Mouse (Mus musculus): ENCODE measurements around the gene Xylt1.

GRCm38 (mm10) chr7:117622769-117623168 is 242.0 kb downstream of the Xylt1 start:
- TF ChIP-seq POLR2A (IDR thresholded peaks at IDR 0.05; ENCODE audit: borderline replicate concordance, low read depth, low read length) (no peak), CTCF (IDR thresholded peaks at IDR 0.05; ENCODE audit: low read depth, low read length) (no peak)

Data from bone marrow macrophage, adult 2 months (primary cell).